Mouse (Mus musculus) kidney, embryonic 16.5 days (tissue): ENCODE data around the gene Lepr. TPM values are rescaled to one million over a fixed set of nuclear protein-coding genes. Genes with fewer than 3 reads are reported as not detected.
A peak's percentile ranks its signal among the peaks of the same experiment; 100 is the strongest.
"Not testable (repeated sequence)": the region's sequence is repeated elsewhere in the genome, so short reads cannot be mapped to it uniquely, and the experiment has no call there.

Experiments
- ATAC-seq: fragments of 200-750 bp; cut with Nextera tagmentation; 2 replicates; pipeline ENCODE4 v1.8.0; 2017; ENCODE audit warnings: moderate TSS enrichment; ENCODE audit not compliant: low FRiP score, low TSS enrichment
- H3K27ac ChIP-seq: fragments of 300-500 bp; sonication (generic); 2 replicates; pipeline ENCODE4 v1.5.1; 2014; ENCODE audit warnings: low read length
- H3K27me3 ChIP-seq: fragments of 300-500 bp; sonication (generic); 2 replicates; pipeline ENCODE4 v1.6.1; 2014; ENCODE audit warnings: low read length, control low read depth, mixed read lengths; ENCODE audit not compliant: insufficient read depth
- H3K36me3 ChIP-seq: fragments of 300-500 bp; sonication (generic); 2 replicates; pipeline ENCODE4 v1.6.1; 2014; ENCODE audit warnings: low read length, control low read depth, mixed read lengths; ENCODE audit not compliant: insufficient read depth
- H3K4me1 ChIP-seq: fragments of 300-500 bp; sonication (generic); 2 replicates; pipeline ENCODE4 v1.6.1; 2014; ENCODE audit warnings: low read length, control low read depth, mixed read lengths; ENCODE audit not compliant: insufficient read depth
- H3K4me2 ChIP-seq: fragments of 300-500 bp; sonication (generic); replicated peaks from 2 replicates; pipeline ENCODE4 v1.6.1; 2014; ENCODE audit warnings: low read depth, low read length
- H3K4me3 ChIP-seq: fragments of 300-500 bp; sonication (generic); 2 replicates; pipeline ENCODE4 v1.5.1; 2014; ENCODE audit warnings: mild to moderate bottlenecking, low read length
- H3K9ac ChIP-seq: fragments of 300-500 bp; sonication (generic); replicated peaks from 2 replicates; pipeline ENCODE4 v1.6.1; 2014; ENCODE audit warnings: low read length
- H3K9me3 ChIP-seq: fragments of 300-500 bp; sonication (generic); 2 replicates; pipeline ENCODE4 v1.6.1; 2016; ENCODE audit warnings: low read length, control low read depth
- WGBS: fragments of 180-500 bp; shearing (Covaris S2); extraction: QIAGEN DNeasy Blood & Tissue Kit; methylation state at CpG from one replicate; pipeline ENCODE4 v1.1.7; 2014; 5-methylcytosine and 5-hydroxymethylcytosine counted together
- polyA plus RNA-seq: library from polyadenylated mRNA; unstranded; fragments of >200 nt; fragmentation: Nextera tagmentation; extraction: Ambion mirVana; gene quantifications from 2 replicates; pipeline ENCODE4 v1.2.1, GENCODE M21; 2015

Gene Lepr
- polyA plus RNA-seq, 1 experiment from 2014 or later, result 5.5 TPM

DNA sequence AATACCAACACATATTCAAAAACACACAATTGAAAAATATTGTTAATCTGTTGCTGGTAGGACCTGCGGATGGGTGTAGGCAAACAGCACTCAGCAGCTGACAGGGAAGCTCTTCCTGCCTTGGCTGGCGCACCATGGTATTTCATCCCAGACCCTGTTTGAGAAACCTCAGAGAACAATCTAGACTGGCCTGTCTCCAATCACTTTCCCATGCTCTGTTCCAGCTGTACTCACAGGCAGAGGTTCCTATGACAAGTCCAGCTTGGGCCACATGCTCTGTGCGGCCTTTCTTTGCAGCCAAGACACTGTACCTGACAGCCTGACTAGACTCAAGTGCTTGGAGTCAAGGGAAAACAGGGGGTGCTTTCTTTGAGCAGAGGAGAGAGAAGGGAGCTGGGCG is 6.1 kb upstream of the Lepr start:
- WGBS, result 88% methylated on average over 4 of the region's 4 CpGs
- Histone ChIP-seq H3K27me3 (no peaks in the 10 kb centered on the region; the same call in none of the 2 replicates), H3K36me3 (no peaks in the 10 kb centered on the region)

DNA sequence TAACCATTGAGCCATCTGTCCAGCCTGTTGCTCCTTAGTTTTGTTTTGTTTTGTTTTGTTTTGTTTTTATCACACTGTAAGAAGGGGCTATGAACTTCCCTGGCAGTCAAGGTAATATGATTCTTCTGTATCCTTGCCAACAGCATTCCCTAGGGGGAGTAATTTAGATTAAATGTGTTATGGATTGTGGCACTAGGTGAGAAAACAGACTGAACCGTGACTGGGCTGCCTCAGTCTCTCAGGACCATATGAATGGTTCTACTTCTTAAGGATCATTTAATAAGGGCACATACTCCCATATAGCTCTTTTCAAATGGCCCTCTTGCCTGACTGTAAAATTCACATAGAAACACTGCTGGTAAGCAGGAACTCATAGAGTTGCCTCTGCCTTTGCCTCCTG is 4.6 kb upstream of the Lepr start:
- no peak for ATAC-seq
- Histone ChIP-seq H3K9me3 (no peaks in the 10 kb centered on the region), H3K27me3 (peaks cover 6% of the 10 kb centered on the region), H3K9ac (no peak overlapping the region), H3K4me3 (no peak overlapping the region), H3K4me2 (no peak overlapping the region), H3K4me1 (0 out of 2 replicates have a peak, but pooled peaks cover under 1% of the 10 kb centered on the region), H3K27ac (no peak overlapping the region), H3K36me3 (no peaks in the 10 kb centered on the region)
- WGBS, result 6% methylated on average over 1 of the region's 1 CpGs

More for the DNA sequence above, 6.1 kb upstream of the Lepr start:
- ATAC-seq, result no peak
- H3K4me2 ChIP-seq, result no peak overlapping the region
- no peak overlapping the region for H3K27ac ChIP-seq
- H3K4me3 ChIP-seq, result no peak overlapping the region
- no peak overlapping the region for H3K9ac ChIP-seq
- H3K9me3 ChIP-seq, result no peaks in the 10 kb centered on the region
- H3K4me1 ChIP-seq, result no peaks in the 10 kb centered on the region

DNA sequence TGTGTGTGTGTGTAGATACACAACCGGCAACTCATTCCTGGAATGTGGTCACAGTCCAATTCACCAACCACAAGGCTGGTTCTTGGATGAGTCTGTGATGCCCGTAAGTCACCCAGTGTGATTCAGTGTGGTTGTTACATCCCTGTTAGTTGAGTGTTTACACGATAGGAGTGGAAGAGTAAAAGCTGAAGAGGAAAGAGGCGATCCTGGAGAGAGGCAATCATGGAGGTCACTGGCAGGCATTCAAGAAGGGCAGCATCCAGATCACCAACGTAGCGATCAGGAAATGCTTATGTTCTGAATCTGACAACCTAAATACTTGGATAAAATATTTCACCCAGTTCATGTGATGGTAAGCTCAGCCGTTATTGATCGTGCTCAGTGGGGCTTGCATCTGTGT is 1.9 kb upstream of the Lepr start:
- ATAC-seq, result no peak
- no peak overlapping the region for H3K27ac ChIP-seq
- H3K9ac ChIP-seq, result no peak overlapping the region
- H3K27me3 ChIP-seq, result peaks cover 11% of the 10 kb centered on the region
- WGBS, result 83% methylated on average over 8 of the region's 8 CpGs
- no peaks in the 10 kb centered on the region for H3K9me3 ChIP-seq
- no peak overlapping the region for H3K4me2 ChIP-seq
- H3K36me3 ChIP-seq, result no peaks in the 10 kb centered on the region
- H3K4me1 ChIP-seq, result peaks cover 5% of the 10 kb centered on the region; the same call in 1 of the 2 replicates
- no peak overlapping the region for H3K4me3 ChIP-seq

DNA sequence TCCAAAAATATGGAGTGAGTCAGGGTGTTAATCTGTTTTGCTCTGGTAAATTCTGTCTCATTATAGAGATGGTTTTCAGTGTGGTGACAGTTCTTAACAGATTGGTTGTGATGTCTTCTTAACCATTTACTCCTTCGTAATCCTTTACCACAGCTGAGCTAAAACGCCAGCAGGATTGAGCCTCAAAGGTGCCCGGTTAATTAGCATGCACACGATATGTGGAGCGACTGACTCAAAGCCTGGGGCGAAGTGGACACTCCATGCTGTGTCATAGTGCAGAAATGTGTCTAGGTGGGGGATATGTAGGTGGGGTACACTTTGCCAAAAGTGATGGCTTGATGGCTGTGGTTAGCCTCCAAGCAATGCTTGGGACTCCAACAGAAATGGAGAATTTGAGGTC is 1.4 kb upstream of the Lepr start:
- H3K4me2 ChIP-seq, result no peak overlapping the region
- H3K4me1 ChIP-seq, result peaks cover 5% of the 10 kb centered on the region; the same call in 1 of the 2 replicates
- no peaks in the 10 kb centered on the region for H3K9me3 ChIP-seq
- H3K9ac ChIP-seq, result no peak overlapping the region
- H3K4me3 ChIP-seq, result no peak overlapping the region
- no peak for ATAC-seq
- H3K27ac ChIP-seq, result no peak overlapping the region
- H3K36me3 ChIP-seq, result no peaks in the 10 kb centered on the region
- peaks cover 11% of the 10 kb centered on the region for H3K27me3 ChIP-seq
- WGBS, result 87% methylated on average over 6 of the region's 6 CpGs

DNA sequence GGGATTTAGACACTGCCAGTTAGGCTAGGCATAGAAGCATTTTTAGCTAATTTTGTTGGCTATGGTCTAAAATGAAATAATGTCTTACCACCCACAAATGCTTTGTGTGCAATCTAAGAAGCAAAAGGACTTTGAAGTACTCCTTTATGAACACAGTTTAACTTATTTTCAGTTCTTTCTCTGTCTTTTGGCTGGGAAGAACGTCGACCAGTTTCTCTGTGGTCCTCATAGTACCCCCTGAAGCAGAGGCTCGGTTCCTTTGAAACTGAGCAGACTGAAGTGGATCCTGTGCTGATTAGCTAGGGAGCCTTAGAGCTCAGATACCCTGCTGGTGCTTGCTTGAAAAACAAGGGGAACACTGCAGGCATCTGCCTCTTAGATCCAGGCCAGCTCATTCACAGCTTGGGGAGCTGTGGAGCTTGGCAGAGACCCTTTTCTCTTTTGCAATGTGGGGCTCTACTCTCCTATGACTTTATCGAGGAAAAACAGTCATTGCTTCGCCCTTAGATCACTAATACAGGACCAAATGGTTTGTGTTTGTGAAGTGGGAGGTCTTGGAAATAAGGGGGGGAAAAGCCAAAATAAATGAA is 1.9 kb downstream of the Lepr start:
- no peak overlapping the region for H3K4me3 ChIP-seq
- H3K4me1 ChIP-seq, result peaks cover 5% of the 10 kb centered on the region; the same call in 1 of the 2 replicates
- 11% methylated on average over 5 of the region's 5 CpGs for WGBS
- no peak for ATAC-seq
- no peak overlapping the region for H3K4me2 ChIP-seq
- H3K9me3 ChIP-seq, result no peaks in the 10 kb centered on the region
- H3K36me3 ChIP-seq, result no peaks in the 10 kb centered on the region
- H3K27me3 ChIP-seq, result peaks cover 11% of the 10 kb centered on the region
- H3K27ac ChIP-seq, result no peak overlapping the region
- H3K9ac ChIP-seq, result no peak overlapping the region

DNA sequence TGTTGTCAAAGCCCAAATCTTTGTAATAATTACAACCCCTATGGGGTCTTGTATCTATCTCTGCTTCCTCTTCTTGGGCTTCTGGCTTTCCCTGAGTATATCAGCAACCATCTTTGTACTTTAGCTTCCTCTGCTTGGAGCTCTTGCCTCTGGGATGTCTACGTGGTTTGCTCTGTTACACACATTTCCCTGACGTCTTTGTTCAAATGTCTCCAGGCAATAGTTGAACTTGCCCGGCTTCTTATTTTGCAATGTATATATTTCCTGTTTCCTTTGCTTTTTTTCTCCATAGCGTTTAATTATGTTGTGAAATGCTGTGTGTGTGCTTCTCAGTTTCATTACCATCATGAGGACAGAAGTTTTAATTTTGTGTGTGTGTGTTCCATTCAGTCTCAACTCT is 4.5 kb downstream of the Lepr start:
- WGBS, result 61% methylated on average over 4 of the region's 4 CpGs
- no peaks in the 10 kb centered on the region for H3K9me3 ChIP-seq
- H3K9ac ChIP-seq, result no peak overlapping the region
- H3K4me3 ChIP-seq, result no peak overlapping the region
- H3K4me1 ChIP-seq, result peaks cover 5% of the 10 kb centered on the region; the same call in 1 of the 2 replicates
- H3K27me3 ChIP-seq, result peaks cover 7% of the 10 kb centered on the region; the same call in 1 of the 2 replicates
- no peak for ATAC-seq
- H3K27ac ChIP-seq, result no peak overlapping the region
- no peaks in the 10 kb centered on the region for H3K36me3 ChIP-seq
- H3K4me2 ChIP-seq, result no peak overlapping the region

DNA sequence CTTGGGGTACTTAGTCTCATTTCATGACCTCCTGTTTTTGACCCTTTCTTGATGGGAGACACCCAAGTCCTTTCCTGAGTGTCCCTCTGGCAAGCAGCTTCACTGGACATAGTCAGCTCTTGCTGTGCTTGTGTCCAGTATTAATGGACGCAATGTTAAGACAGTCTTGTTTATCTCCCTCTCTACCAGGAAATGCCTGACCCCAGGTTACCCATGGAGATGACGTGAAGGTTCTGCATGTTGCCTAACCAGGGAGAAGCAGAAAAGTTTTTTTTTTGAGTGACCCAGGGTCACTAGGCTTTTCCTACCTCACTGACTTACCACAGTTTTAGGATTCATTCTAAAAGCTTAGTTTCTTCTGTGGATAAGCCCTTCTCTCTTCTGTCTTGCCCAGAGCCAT is 24.8 kb downstream of the Lepr start:
- peaks cover 1% of the 10 kb centered on the region; the same call in 1 of the 2 replicates for H3K9me3 ChIP-seq
- no peaks in the 10 kb centered on the region for H3K4me1 ChIP-seq
- WGBS, result 72% methylated on average over 2 of the region's 2 CpGs
- no peak overlapping the region for H3K27ac ChIP-seq
- no peak overlapping the region for H3K4me2 ChIP-seq
- no peak for ATAC-seq
- H3K36me3 ChIP-seq, result no peaks in the 10 kb centered on the region
- no peak overlapping the region for H3K4me3 ChIP-seq
- no peaks in the 10 kb centered on the region for H3K27me3 ChIP-seq
- no peak overlapping the region for H3K9ac ChIP-seq

DNA sequence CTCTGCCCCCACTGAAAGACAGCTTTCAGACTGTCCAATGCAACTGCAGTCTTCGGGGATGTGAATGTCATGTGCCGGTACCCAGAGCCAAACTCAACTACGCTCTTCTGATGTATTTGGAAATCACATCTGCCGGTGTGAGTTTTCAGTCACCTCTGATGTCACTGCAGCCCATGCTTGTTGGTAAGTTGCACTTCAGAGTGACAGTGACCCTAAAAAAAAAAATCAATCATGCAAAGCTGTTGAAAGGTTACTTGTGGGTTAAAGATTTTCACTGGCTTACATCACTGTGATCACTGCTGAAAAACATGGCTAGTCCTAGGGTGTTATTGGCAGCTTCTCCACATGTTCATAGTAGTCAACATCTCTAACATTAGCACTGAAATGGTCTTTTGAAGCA is 28.3 kb downstream of the Lepr start:
- H3K9ac ChIP-seq, result no peak overlapping the region
- no peaks in the 10 kb centered on the region for H3K36me3 ChIP-seq
- 95% methylated on average over 4 of the region's 4 CpGs for WGBS
- ATAC-seq, result no peak
- no peaks in the 10 kb centered on the region for H3K4me1 ChIP-seq
- no peak overlapping the region for H3K27ac ChIP-seq
- no peaks in the 10 kb centered on the region for H3K27me3 ChIP-seq
- H3K9me3 ChIP-seq, result no peaks in the 10 kb centered on the region
- no peak overlapping the region for H3K4me3 ChIP-seq
- H3K4me2 ChIP-seq, result no peak overlapping the region

DNA sequence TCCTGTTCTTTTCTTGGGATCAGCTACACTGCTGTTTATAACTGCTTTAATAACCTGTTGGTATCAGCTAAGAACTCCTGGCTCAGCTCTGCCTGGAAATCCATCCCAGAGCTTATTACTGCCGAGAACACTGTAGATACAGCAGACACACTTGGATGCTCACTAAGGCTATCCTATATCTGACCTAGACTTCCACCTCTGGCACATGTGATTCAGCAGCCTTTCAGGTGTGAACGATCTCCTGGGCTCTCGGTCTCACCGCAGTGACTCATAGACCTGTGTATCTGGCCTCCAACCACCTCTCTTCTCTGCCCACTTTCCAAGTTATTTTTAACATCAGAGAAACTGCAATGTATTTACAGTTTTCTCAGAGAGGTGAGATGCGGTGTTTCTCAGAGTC is 43.3 kb downstream of the Lepr start:
- Histone ChIP-seq H3K9ac (no peak overlapping the region), H3K4me3 (no peak overlapping the region), H3K4me2 (no peak overlapping the region), H3K27me3 (no peaks in the 10 kb centered on the region), H3K27ac (no peak overlapping the region), H3K9me3 (no peaks in the 10 kb centered on the region), H3K36me3 (no peaks in the 10 kb centered on the region), H3K4me1 (no peaks in the 10 kb centered on the region)
- ATAC-seq, result peak; percentile 77
- 52% methylated on average over 5 of the region's 5 CpGs for WGBS

DNA sequence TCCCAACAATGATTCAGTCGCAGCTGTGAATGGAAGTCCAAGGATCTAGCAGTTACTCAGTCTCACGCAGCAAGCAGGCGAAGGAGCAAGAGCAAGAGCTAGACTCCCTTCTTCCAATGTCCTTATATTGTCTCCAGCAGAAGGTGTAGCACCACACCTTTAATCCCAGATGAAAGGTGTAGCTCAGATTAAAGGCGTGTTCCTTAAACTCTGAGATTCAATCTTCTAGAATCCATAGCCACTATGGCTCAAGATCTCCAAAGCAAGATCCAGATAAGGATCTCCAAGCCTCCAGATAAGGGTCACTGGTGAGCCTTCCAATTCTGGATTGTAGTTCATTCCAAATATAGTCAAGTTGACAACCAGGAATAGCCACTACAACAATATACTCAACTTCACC is 126.7 kb downstream of the Lepr start, which contains the start of gene B020004J07Rik:
TSS of gene B020004J07Rik (minus strand) at position 101 of the 400 bp plus-strand sequence.
- not testable (repeated sequence) for H3K4me3 ChIP-seq, H3K27me3 ChIP-seq, H3K36me3 ChIP-seq, H3K4me2 ChIP-seq, ATAC-seq, H3K9me3 ChIP-seq, H3K27ac ChIP-seq, H3K4me1 ChIP-seq, H3K9ac ChIP-seq
- WGBS, result 89% methylated on average over 2 of the region's 4 CpGs
